Mouse (Mus musculus): ENCODE measurements around the gene Olfr91.
A peak's percentile ranks its signal among the peaks of the same experiment; 100 is the strongest.

Gene Olfr91

DNA sequence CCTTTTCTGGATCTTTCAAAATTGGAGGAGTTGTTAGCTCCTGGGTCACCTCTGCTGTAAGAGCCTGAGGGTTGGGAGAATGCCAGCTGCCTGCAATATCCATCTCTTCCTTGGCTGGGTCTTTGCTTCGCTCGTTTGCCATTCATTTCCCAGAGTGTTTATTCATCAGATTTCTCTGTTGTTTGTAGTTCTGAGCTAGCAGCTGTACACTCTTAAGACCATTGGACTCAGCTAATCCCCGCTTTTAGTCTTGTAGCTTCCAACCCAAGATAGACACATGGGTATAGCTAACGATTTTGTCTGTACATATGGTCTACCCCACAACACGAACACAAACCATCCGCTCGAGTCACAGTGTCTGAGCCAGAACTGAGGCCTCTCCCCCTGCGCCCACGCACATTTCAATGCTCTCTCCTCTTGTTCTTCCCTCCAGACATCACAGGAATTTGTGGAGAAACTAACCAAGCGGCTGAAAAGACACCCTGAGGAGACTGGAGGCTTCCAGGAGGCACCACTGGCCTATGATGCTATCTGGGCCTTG, 35.9 kb downstream of the Olfr91 start:
- no peak for DNase-seq (ENCODE audit: low read depth, low spot score)

DNA sequence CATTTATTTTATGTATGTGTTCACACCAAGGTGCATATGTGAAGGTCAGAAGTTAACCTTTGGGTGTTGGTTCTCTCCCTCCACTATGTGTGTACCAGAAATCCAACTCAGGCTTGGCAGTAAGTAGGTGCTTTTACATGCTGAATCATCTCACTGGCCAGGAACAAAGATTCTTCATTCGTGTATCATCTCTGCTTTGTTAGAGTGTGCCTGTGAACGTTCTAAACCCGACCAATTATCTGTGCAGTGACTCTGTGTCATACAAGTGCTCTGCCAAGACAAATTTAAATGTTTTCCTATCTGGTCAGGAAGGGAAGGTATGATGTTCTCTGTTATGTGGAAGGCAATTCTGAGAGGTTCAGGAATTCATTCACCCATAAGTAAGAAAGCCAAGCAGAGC, 36.6 kb downstream of the Olfr91 start:
- no peak for DNase-seq (ENCODE audit: low read depth, low spot score)

DNA sequence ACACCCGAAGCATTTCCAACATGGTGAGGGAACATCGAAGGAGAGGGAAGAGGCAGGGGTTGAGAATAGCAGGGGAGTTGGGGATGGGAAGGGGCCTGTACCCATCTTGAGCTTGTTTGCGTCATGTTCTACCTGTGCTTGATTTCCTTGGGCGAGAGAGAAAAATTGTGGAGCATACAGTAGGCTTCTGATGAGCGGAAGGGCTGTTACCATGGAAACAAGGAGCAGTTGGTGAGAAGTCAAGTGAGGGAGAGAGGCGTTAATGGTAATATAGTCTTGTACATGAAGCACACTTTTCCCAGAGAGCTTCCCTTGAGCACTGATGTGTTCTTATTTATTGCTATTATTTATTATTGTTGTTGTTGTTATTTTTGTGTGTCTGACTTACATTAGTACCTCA, 41.1 kb downstream of the Olfr91 start:
- no peak for DNase-seq (ENCODE audit: low read depth, low spot score)

DNA sequence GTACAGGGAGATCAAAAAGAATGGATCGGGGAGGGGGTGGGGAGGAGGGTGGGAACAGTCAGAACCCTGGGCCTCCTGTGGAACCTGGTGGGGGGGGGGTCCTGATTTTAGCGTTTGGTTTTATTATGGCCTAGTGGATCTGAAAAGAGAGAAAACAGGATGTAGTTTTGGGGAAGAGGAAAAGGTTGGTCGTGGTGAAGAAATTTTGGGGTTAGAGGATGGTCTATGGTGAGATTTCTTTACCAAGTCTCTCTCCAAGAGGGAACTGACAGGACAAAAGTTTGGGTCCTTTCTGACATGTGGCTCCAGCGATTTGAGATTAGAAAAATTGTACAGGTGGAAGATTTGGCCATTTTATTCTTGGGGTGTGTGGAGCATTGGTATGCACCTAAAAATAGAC, 46.3 kb downstream of the Olfr91 start:
- no peak for DNase-seq (ENCODE audit: low read depth, low spot score)

DNA sequence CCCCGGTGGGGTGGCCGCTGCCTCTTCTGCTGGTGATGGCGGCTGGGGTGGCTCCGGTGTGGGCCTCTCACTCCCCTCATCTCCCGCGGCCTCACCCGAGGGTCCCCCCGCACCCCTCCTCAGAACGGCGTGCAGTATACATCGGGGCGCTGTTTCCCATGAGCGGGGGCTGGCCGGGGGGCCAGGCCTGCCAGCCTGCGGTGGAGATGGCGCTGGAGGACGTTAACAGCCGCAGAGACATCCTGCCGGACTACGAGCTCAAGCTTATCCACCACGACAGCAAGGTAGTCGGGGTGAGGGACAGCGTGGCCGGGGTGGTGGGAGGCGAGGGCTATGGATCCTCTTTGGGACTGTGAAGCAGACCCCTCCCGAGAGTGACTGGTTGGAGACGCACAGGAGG, 47.2 kb downstream of the Olfr91 start:
- no peak for DNase-seq (ENCODE audit: low read depth, low spot score)

DNA sequence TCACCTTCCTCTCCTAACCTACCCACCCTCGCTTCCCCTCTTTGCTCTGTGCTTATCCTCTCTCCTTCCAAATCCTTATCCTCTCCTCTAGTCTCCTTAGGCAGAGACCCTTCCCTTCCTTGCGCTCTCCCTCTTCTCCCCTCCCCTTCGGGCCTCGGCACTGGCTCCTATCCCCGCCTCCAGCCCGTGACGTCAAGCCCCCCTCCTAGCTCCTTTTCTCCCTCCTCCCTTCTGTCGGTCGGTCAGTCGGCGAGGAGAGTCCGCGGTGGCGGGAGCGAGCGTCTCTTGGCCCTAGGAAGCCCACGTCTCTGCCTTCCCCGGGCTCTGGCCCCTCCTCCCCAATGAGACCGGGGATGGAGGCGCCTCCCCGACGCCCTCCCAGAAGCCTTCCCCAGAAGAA, 47.7 kb downstream of the Olfr91 start:
- peak; percentile 84 for DNase-seq (ENCODE audit: low read depth, low spot score)

DNA sequence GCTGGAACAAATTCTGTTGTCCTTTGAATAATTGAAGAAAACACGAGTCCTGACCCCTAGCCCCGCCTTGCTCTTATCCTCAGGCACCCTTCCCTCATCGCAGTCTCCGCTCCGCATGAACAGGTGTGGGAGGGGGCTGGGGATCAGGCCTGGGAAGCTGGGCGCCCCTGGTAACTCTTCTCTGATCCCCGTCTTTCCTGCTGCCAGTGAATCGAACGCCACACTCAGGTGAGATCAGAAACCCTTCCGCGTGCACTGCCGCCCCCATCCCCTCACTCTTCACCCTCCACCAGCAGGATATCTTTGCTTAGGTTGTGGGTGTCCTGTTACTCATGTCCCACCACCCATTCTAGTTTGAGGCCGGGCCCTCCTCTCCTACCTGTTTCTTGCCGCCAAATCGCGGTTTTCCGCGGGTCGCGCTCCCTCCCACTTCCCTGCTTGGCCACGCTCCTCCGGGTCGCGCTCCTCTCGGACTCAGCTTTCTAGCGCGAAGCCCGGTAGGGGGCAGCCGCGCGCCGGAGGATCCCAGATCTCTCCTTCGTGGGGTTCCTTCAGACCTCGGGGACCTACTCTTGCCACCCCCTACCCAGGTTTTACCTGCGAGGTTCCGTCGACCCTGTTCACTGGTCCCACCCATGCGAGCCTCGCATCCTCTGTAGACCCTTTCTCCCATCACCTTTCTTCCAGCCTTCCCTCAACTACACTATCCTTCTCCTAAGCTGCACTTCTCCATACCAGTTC, 48.3 kb downstream of the Olfr91 start:
- no peak for DNase-seq (ENCODE audit: low read depth, low spot score)

DNA sequence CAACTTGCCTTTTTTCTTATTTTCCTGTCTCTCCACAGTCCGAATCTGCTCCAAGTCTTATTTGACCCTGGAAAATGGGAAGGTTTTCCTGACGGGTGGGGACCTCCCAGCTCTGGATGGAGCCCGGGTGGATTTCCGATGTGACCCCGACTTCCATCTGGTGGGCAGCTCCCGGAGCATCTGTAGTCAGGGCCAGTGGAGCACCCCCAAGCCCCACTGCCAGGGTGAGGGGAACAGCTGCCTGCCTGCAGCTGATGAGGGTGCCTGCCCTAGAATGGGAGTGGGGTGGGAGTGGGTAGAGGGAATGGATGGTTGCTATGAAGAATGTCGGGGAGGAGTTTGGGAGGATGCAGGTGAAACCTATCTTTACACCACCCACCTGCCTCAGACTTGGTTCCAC, 49.7 kb downstream of the Olfr91 start:
- no peak for DNase-seq (ENCODE audit: low read depth, low spot score)

DNA sequence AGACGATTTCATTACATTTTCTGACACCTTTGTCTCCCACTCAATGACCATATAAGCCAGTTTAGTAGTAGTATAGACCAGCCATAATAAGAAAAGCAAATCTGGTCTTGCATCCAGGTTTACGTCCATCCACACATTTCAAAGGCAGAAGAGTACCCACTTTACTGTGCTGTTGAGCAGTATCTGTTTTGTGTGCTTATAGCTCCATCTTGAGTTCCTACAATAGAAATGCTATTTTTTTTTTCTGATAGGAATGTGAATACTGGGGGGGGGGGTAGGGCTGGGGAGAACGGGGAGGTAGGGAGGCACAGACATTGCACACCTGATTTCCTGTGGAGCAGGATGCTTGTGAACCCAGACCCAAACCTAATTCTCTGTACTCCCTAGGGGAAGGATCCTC, 50.1 kb downstream of the Olfr91 start:
- DNase-seq (ENCODE audit: low read depth, low spot score), result no peak

DNA sequence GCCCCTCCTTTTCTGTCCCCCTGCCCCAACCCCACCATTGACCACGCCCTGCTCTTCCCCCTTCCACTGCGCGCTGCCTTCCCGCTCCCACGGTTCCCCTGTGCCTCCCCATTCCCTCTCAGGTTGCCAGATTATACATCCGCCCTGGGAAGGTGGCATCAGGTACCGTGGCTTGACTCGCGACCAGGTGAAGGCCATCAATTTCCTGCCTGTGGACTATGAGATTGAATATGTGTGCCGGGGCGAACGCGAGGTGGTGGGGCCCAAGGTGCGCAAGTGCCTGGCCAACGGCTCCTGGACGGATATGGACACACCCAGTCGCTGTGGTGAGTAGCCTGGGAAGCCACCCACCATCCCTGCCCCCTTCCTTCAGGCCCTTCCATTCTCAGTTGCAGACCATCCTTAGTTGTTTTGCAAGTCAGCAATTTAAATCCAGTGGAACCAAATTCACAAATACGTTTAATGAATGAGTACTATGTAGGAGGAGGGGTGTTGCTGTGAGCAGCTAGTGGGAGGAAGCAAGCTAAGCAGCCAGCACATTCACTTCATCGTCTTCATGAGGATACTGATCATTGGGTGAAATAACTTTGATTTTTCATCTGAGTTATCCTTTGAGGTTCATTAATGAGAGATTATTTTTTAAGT, 50.6 kb downstream of the Olfr91 start:
- DNase-seq (ENCODE audit: low read depth, low spot score), result no peak

DNA sequence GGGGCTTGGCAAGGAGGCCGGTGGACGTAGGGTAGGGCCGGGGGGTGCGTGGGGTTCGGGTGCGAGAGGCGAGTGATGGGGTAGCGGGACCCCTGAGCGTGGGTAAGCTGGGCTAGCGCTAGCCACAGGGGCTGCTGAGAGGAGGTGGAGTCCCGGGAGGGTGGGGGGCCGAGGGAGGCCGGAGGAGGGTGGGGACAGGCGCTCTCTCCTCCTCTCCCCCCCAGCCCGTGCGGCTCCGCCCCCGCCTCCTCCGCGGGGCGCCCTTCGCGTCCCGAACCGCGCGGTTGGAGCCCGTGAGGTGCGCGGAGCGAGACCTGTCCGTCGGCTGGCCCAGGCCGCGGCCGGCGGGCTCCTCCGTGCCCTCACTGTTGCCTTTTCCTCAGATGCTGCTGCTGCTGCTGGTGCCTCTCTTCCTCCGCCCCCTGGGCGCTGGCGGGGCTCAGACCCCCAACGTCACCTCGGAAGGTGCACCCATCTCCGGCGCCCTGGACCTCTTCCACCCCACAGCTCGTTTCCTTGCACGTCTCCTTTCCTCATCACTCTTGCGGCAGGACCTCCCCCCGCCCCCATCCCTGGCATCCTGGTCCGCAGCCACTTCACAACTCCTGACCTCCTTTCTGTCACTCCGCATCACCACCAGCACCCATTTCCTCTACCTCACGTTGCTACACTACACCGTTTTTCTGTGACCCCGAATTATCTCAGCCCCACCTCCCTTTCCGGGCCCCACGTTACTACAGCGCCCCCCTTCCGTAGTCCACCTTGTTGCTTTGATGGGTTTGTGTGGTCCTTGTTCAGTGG, 51.6 kb downstream of the Olfr91 start:
- no peak for DNase-seq (ENCODE audit: low read depth, low spot score)

DNA sequence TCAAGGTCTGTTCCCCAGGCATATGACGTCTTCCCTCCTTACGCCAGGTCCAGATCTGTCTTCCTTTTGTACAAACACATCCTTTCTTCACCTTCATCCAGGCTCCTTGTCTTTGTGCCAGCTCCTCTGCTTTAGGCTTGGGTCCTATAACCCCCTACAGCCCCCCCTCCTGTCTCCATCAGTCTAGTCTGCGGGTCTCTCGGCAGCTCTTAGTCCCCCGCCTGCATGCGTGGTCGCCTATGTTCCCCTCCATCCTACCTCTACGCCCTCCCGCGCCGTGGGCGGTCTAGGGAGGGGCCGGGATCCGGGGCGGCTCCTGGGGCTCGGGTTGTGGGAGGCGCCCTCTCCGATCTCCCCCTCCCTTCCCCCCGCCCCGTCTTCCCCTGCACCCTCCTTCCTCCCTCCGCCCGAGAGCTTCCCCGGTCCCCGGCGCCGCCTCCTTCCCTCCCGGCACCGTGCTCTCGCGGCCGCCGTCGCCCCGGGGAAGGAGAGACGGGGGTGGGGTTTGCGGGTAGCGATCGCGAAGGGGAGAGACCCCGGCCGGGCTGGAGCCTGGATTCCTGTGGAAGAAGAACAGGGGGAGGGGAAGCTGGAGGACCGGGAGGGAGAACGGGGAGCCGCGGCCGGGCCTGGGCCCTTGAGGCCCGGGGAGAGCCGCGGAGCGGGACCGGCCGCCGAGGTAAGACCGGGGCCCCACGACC, 52.3 kb downstream of the Olfr91 start, which contains the start of gene Gabbr1:
TSS of gene Gabbr1 (plus strand) at position 356 of the 701 bp plus-strand sequence.
- DNase-seq (ENCODE audit: low read depth, low spot score), result peak; percentile 86

DNA sequence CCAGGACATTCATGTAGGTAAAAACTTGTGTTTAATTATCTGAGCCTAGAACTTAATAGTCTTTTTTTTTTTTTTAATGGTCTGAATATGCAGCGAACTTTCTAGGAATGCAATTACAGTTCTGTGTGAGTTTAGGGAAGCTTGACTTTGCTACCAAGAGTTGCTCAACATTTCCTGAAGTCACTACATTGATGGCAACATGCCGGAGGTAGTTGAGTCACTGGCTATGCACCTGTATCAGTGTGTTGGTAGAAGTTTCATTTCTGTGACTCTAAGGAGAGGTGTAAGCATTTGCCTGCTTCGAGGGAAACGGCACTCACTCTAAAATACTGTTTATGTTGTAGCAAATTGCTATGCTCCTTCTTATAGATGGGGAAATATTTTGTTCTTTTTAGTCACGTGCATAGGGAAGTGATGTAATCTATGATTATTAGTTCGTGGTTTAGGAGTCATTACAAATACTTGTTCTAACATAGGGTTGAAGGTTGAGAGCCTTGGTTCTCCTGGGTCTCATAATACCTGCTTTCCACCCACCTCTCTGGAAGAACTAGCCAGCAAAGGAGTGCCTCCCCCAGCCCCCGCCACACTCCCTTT, 53.3 kb downstream of the Olfr91 start:
- no peak for DNase-seq (ENCODE audit: low read depth, low spot score)
